Mouse (Mus musculus): Measurements from ENCODE around the gene Sh3tc1. TPM values are rescaled to one million over a fixed set of nuclear protein-coding genes. Genes with fewer than 3 reads are reported as not detected.

Gene Sh3tc1
- 15.4 TPM for polyA plus RNA-seq (2014; fragmentation: Illumina TruSeq; extraction: RNeasy Lipid Tissue Mini Kit (QIAGEN cat#74804); ENCODE audit: insufficient read depth, low read depth, low replicate concordance)

DNA sequence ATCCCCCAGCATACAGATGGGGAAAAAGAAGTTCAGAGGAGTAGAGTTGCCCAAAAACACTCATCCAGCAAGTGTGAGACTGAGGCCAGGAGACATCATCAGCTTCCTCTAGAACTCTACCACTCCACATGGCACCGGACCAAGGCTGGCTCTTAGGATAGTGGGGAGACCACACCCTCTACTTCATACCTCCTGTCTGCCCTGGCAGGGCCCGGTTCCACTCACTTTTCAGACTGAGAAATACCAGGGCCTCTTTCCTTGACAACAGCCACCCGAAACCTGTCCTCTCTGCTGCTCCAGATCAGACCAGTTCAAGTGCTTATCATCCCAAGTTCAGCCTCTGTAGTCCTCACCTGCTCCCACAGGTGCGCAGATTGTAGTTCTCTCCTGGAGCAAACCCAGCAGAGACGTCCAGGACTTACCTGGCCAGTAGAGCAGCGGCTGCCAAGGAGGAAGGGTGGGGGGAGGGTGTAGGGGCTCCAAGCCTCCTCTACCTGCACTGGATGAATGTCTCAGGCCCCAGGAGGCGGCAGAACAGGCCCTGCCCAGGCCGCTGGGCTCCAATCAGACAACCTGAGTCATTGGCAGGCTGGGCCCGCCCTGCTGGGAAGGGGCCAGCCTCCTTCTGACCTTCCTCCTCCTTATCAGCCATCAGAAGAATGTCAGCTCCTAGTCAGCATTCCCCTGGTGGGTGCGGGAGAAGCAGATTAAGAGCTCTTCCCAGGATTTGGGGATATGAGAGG, at the start of gene Sh3tc1:
Gene Sh3tc1, minus strand, starts transcription at position 452 of the 743 bp plus-strand sequence.

DNA sequence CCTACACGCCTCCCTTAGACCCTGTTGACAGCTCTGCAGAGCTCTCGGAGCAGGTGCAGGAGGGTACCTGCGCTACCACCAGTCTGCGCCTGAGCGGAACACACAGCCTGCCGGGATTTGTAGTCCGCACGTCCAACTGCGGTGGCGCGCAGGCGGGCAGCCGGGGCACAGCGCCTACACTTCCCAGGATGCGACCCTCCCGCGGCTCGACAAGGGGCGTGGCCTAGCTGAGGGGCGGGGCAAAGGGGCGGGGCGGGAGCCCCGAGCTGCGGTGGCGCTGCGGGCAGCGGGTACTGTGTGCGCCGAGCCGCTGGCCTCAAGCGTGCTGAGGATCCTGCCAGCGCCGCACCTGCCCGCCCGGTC, 17.8 kb upstream of the Sh3tc1 start, which contains the start of gene Ablim2:
Gene Ablim2, plus strand, starts transcription at position 242 of the 363 bp plus-strand sequence.

DNA sequence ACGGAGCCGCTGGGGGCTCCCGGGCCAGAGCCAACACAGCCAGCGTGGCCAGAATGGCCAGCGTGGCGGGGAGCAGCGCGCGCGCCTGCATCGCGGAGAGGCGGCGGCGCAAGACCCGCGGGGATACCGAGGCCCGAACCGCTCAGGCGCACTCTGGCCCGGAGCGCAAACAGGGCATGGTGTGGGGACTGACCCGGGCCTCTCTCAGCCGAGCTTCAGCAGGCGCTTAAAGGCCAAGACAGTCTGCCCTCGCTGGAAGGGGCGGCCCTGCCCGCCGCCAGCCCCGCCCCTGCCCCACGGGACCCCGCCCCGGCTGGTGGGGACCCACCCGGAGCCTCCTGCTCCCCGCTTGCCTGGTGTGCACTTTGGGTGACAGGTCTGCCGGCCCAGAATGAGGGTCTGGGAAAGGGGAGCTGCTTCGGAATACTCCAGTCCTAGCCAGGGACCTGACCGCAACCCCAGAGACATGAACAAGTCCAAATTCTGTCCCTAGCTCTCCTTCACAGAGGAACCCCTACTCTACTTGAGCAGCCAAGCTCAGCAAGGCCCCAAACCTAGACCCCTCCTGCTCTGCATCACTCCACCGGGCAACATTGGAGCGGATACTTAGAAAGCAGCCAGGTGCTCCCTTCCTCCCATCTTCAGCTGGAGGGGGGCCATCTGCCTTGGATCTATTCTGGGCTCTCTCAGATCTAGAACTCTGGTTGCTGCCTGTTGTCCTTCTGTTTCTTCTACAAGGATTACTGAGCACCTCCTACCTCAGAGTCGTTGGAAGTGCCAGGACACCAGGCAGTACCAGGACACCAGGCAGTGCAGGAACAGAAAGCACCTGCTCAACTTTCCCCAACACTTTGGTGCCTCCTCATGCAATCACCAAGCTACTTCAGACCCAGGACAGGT, 60.3 kb downstream of the Sh3tc1 start, which contains the start of gene Htra3:
Gene Htra3, minus strand, starts transcription at position 527 of the 900 bp plus-strand sequence.

Other genes with a start within 250 kb of the Sh3tc1 start
- 0.76 TPM for gene Cpz, start 214.3 kb downstream of the Sh3tc1 start, polyA plus RNA-seq (2014; fragmentation: Illumina TruSeq; extraction: RNeasy Lipid Tissue Mini Kit (QIAGEN cat#74804); ENCODE audit: insufficient read depth, low read depth, low replicate concordance)
- gene Trmt44, start 164.9 kb downstream of the Sh3tc1 start, polyA plus RNA-seq (2014; fragmentation: Illumina TruSeq; extraction: RNeasy Lipid Tissue Mini Kit (QIAGEN cat#74804); ENCODE audit: insufficient read depth, low read depth, low replicate concordance): 2.8 TPM
- 14.7 TPM for gene Acox3, start 156.9 kb downstream of the Sh3tc1 start, polyA plus RNA-seq (2014; fragmentation: Illumina TruSeq; extraction: RNeasy Lipid Tissue Mini Kit (QIAGEN cat#74804); ENCODE audit: insufficient read depth, low read depth, low replicate concordance)
- gene Htra3, start 60.2 kb downstream of the Sh3tc1 start, polyA plus RNA-seq (2014; fragmentation: Illumina TruSeq; extraction: RNeasy Lipid Tissue Mini Kit (QIAGEN cat#74804); ENCODE audit: insufficient read depth, low read depth, low replicate concordance): 23.1 TPM
- 2.9 TPM for gene Ablim2, start 17.9 kb upstream of the Sh3tc1 start, polyA plus RNA-seq (2014; fragmentation: Illumina TruSeq; extraction: RNeasy Lipid Tissue Mini Kit (QIAGEN cat#74804); ENCODE audit: insufficient read depth, low read depth, low replicate concordance)
- gene Afap1, start 153.3 kb upstream of the Sh3tc1 start, polyA plus RNA-seq (2014; fragmentation: Illumina TruSeq; extraction: RNeasy Lipid Tissue Mini Kit (QIAGEN cat#74804); ENCODE audit: insufficient read depth, low read depth, low replicate concordance): 3.8 TPM